Mouse (Mus musculus) retina, embryonic 14.5 days (tissue): ENCODE measurements around the gene Wnt16.
"Not testable (repeated sequence)": the region's sequence is repeated elsewhere in the genome, so short reads cannot be mapped to it uniquely, and the experiment has no call there.

Source experiments
- DNase-seq: peaks from one replicate; pipeline ENCODE4 v3.0.0-alpha.2; 2015; ENCODE audit warnings: low spot score

The Wnt16 gene

DNA sequence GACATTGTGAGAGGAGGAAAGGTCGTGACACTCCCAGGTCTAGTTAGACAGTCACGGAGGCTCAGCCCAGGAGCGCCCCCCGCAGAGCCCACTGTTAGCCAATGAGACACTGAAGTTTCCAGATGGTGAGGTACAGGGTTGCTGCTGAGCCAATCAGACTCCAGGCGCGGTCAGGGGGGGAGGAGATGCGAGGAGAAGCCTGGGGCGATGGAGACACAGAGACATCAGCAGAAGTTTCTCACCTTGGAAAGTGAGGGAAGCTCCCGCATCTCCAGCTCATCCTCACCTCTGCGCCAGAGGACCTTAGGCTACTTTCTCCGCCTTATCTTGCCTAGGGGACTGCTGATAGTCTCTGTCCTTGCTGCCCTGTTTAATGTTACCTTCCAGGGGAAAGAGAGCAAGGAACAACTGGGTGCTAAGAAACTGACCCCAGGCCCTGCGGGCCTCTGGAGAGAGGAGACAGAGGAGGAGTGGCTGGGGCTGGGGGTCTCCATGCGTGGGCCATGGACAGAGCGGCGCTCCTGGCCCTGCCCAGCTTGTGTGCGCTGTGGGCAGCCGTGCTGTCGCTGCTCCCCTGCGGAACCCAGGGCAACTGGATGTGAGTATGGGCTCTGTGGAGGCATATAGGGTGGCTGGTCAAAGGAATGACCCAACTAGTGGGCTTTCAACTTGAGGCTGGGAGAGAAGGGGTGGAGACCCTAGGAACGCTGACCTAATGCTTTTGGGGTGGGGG is at the start of gene Wnt16:
Gene Wnt16, plus strand, starts transcription at position 224 of the 733 bp plus-strand sequence.
- peak; percentile 51 for DNase-seq

DNA sequence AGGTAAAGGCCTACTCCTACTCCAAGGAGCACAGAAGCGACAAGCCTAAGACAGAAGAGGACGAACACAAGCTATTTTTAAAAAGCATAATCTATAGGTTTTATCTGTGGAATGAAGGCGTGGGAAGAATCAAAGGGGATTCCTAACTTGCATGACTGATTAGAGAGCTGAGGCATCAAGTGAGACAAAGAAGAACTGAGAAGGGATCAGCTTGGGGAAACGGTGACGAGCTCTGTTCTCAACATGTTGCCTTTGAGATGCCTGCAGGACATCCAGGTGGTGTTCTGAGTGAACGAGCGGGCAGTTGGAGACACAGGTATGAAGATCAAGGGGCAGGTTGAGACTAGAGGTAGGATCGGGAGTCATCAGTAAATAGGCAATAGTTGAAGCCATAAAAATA is 44.7 kb upstream of the Wnt16 start:
- DNase-seq: no peak

DNA sequence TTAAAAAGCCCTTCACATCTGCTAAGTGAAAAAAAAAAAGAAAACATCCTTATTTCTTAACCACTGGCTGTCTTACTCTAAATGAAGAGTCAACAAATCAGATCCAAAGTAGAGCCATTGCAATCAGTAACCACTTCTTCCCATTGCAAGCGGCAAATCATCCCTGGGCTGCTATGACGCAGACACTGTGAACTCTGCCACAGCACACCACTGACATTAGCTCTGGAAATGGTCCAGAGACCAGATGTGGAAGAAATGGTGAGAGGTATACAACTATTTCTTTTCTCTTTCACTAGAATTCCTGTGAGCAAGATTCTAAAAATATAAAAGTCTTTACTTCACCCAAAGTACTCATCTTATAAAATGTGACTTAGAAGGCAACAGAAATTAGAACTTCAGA is 41.3 kb upstream of the Wnt16 start:
- no peak for DNase-seq

DNA sequence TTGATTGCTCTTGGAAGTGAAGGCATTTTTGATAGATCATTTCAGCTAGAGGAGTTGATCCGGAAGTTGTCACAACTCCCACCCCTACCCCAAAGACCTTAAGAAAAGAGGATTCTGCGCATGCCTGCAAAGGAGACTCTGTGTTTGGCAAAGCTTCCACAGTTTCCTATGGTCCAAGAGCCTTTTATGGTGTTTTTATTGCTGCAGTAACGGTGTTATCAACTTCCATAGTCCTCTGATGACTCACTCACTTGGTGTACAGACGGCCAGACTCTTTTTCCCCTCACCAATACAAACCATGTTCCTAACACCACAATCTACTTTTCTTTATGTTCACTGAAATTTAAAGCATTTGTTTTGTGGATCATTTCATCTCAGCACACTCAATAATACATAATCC is 29.2 kb upstream of the Wnt16 start:
- DNase-seq: no peak

DNA sequence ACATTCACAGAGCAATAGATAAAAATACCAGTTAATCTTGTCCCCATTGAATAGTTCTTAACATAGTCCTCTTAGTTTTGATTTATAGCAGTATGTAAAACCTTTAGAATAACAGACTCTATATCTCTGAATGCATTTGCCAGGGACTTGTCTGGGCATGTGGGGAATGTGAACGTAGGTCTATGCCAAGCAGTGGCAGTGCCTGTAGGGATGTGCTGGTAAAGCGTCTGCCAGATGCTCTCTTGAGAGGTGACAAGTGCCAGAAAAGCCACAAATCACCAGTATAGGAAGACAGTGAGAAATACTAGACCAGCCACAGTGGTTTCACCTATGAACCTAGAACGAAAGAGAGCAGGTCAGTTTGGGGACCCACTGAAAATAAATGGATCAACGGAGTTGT is 25.5 kb upstream of the Wnt16 start:
- no peak for DNase-seq

DNA sequence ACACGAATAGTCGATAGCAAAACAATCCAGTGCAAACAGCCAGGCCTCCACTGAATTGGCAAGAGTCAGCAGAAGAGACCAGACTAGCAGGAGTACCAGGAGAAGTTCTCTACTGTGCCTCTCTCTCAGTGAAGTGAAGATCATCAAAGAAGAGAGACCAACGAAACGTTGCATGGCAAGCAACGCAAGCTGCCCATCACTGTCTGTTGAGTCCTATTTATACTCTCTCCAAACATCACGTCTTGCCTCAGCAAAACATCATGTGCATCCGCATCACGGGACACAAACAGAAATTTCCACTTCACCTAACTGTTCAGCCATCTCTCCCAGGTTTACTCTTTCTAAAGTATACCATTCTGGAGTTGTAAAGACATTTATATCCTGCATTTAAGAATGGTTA is 23.9 kb upstream of the Wnt16 start:
- DNase-seq: not testable (repeated sequence)

DNA sequence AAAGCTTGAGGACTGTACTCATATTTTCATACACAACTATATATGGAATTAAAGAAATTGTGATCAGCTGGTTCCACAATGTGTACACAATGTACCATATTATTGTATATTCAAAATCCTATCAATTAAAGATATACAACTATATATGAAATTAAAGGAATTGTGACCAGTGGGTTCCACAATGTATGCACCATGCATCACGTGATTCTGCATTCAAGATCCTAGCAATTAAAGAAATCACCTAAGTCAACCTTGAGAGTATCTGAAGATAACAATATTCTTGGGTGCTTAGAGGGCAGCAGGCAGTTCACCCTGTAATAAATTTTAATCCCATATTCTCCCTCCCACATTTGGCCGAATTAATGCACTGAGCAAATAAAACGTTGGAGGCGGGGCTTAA is 22.0 kb upstream of the Wnt16 start:
- no peak for DNase-seq

DNA sequence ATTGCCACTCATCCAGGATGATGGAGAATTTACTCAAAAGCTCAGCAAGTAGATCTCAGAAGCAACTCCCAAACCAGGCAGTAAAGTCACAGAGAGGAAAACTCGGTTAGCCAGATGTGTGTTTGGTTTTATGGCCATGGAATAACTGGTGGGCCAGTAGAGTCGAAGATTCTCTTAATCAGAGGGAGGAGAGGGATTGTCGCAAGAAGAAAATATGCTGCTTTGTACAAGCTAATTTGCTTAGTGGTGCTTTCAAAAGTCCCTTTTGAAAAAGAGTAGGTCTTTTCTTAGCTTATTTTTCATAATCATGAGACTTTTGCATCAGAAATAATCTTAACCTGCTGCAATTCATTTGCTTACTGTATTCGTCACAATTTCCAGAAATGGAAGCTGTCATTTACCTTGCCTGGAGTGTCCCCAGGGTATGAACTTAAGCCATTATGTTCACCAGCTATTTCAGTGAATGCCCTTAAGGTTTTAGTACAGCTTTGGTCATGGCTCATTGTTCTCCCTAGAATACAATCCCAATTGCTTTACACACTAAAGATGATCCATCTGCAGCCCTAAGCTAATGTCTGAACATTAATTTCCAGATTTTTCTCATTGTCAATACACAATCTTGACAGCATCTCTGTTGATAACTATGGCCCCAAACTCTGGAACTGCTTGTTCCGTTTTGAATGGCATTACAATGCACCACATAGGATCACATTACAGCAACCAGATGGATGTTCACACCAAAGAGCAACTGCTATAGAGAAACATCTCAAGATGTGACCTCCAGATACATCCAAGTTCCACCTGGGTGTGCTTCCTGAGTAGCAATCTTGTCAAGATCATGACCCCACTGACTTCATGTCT is 20.0 kb upstream of the Wnt16 start:
- no peak for DNase-seq

DNA sequence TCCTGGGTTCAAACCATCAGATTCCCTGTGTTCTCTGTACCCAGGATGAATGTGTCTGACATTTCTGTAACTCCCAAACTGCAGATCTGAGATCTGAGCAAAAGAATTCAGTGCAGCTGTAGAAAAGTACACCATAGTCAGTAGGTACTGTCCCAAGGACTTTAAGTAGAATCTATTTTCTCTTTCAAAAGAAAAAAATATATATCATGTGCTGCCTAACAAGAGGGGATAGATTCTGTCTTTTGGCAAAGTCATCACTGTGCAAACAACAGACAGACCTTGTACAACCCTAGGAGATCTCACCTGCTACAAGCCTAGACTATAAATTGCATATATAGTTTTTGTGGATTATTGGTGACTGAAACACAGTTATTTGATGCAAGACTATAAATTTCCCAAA is 19.4 kb upstream of the Wnt16 start:
- DNase-seq: no peak

DNA sequence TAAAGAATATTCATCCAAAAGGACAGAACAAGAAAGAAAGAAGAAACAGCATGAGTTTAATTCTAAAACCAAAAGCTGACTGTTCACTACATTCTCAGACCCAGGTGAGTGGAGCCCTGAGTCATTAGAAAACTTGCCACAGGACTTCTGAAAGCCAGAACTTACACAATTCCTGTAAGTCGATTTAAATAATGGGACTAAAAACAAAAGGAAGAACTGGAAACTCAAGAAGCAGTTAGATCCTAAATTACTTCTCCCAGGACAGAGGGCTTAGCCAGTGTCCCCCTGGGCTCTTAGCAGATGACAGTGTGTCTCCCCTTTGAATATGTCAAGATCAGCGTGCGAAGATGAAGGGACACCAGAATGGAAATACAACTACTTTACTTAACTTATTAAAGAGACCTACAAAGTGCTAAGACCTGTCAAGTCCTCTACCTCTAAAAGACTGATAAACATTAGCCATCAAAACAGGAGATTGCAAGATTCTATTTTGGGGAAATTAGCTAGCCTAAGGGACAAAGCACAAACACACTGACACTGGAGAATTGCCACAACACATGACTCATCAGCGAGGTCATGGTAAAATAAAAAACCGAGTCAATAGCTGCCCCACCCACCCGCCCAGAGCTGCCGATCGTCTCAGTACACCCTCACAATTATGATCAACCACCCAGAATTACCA is 18.0 kb upstream of the Wnt16 start:
- no peak for DNase-seq

DNA sequence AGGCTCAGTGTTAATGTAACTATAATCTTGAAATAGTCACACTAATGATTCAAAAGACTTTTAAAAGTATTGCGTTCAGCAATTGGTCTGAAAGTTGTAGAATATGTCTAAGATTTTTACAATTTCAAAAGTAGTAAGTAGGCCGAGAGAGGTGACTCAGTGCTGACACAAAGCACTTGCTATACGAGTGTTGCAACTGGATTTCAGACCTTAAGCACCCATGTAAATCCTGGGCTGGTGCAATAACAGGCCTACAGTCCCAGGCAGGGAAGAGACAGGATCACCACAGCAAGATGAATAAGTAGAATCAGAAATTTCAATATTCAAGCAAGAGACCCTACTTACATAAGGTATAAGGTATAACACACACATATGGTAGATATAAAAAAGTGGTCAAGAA is 10.1 kb upstream of the Wnt16 start:
- DNase-seq: no peak

DNA sequence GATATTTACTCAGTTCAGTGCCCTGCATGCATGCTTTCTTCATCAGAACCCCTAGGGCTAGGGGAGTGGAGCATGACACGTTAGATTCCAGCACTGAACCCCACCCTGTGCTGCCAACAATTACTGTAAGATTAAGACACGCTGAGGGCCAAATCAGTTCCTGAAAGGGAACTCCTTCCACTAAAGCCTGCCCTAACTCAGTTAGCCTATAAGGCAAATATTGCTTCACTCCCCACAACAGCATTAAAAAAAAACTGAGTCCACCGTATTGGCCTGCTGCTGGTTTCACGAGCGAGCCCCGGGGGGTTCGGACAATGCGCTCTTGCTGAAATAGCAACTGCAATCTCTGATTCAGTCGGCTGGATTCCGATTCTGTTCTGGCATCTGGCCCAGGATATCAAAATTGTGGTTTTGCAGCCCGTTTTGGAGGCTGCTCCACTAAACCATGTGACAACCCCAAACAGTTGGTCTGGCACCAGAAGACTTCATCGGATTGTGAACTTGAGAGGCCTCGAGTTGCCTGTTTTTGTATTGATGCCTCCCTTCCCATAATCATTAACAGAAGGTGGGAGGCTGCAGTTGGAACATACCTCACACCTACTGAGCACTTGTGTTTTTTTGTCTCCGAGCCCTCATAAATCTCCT is 7.7 kb upstream of the Wnt16 start:
- no peak for DNase-seq

DNA sequence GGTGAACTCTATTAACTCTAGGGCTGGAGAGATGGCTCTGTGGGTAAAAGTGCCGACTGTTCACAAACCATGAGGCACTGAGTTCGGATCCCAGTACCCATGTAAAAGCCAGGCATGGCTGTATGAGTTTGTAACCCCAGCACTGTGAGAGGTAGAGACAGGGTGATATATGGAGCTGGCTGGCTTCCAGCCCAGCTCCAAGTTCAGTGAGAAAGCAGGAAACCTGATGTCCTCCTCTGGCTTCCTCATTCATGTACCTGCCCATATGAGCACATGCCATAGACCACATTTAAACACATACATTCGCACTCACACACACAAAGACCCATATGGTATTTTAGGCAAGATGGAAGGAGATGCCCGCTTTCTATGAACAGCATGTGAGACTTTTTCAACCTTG is 5.6 kb upstream of the Wnt16 start:
- no peak for DNase-seq

DNA sequence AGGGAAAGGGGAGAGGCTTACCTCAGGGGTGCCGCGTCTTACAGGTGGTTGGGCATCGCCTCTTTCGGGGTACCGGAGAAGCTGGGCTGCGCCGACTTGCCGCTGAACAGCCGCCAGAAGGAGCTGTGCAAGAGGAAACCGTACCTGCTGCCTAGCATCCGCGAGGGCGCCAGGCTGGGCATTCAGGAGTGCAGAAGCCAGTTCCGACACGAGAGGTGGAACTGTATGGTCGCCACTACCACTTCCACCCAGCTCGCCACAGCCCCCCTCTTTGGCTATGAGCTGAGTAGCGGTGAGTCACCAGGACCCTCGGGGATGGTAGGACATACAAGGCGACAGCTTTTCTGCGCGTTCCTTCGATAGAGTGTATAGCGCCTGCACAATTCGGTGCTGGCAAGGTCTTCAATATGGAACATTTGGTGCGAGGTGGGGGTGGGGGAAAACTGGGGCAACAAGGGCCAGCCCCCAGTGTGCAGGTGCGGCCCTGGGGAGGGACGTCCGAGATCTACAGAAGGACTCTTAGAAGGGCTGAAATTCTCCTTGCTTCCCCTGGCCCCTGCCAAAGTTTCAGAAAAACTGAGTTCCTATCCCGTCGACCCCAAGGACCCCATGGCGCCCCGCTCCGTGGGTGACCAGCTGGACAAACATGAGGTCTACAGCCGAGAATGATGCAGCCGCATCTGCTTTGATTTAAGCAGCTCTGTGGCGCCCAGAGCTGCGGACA is 872 bp downstream of the Wnt16 start:
- DNase-seq: peak; percentile 53

DNA sequence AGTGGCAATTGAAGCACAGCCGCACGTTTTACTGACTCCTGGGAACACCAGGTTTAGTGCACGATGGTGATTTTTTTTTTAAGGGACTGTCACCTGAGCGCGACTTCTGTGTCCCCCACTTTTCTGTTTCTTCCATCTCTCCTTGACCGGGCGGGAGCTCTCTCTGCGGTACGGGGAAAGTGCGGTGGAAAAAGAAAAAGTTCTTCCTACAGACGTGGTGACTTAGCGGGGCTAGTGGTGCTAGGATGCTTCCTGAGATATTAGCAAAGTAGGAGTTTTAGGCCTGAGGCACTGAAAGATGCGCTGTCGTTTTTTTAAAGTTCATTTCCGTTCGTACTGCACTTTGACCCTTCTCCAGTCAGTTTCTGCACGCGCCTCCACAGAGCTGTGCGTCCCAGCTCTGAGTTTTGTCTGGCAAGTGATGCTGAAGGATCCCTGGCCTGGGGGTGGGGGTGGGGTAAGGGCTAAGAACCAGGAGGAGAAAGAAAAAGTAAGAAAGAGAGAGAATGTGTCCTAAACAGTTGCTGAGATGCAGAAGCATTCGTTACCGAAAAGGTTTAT is 1.5 kb downstream of the Wnt16 start:
- peak; percentile 14 for DNase-seq

DNA sequence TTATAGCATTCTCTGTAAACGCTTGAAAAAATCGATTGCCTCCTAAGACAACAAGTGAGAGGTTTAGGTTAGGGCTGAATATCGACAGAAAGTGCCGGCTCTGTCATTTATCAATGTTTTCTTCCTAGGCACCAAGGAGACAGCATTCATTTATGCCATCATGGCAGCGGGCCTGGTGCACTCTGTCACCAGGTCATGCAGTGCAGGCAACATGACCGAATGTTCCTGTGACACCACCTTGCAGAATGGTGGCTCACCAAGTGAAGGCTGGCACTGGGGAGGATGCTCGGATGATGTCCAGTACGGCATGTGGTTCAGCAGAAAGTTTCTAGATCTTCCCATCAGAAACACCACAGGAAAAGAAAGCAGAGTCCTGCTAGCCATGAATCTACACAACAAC is 2.8 kb downstream of the Wnt16 start:
- no peak for DNase-seq

DNA sequence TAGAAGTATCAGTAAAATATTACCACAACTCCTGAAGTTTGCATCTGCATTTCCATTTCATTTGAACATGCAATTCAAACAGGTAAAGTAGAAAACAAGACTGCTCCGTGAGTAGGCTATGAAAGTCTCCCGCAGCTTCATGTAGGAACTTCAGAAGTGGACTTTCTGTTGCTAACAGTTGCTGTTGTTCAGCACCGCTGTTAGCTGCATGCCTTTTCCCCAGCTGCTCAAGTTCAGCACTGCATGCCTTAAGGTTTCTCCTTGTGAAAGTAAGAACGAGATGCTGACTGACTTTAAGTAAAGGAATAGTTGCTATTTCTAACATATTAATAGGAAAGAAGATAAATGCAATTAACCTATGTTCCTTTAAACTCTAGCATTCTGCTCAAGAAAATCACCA is 4.0 kb downstream of the Wnt16 start:
- no peak for DNase-seq

DNA sequence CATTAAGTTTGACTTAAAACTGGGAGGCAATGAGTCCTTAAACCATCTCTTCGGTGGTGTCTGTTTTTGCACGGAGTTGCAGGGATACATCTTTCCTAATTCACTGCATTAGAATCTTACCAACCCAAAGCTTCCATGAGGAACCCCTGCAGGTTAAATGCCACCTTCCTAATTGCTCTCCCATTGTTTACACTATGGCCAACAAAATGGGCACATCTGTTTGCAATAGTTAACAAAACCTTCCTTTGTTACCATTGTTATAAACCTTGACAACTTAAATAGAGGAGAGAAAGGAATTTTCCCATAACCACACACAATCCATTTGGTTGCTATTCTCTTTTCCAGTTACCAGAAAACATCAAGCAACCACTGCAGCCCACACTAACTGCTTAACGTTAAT is 5.9 kb downstream of the Wnt16 start:
- DNase-seq: no peak

DNA sequence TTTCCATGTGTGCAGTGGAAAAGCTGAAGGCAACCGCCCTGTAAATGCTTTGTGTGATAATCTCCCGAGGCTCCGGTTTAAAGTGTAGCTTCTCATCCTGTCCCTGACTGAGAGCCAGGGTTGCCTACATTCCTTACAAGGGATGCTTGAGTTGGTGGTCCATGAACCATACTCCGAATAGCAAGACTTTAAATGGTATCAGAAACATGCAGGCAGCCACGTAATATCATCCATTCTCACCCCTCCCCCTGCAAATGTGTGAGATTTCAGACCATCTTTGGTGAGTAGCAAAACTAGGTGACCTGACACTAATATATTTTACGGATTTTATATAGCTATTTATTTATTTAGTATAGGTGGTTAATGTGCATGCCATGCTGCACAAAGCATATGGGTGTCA is 9.0 kb downstream of the Wnt16 start:
- no peak for DNase-seq

DNA sequence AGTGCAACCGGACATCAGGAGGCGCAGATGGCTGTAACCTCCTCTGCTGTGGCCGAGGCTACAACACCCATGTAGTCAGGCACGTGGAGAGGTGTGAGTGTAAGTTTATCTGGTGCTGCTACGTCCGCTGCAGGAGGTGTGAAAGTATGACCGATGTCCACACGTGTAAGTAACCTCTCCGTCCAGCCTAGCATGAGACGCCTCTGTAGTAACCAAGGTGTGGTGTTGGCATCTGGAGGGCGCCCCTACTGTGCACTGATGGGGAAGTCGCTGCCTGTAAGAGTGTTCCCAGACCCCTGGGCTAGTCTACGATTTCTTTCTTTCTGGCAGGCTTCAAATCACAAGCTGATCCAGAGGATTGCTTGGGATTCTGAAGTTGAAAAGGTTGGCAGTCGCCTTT is 10.0 kb downstream of the Wnt16 start:
- DNase-seq: no peak

DNA sequence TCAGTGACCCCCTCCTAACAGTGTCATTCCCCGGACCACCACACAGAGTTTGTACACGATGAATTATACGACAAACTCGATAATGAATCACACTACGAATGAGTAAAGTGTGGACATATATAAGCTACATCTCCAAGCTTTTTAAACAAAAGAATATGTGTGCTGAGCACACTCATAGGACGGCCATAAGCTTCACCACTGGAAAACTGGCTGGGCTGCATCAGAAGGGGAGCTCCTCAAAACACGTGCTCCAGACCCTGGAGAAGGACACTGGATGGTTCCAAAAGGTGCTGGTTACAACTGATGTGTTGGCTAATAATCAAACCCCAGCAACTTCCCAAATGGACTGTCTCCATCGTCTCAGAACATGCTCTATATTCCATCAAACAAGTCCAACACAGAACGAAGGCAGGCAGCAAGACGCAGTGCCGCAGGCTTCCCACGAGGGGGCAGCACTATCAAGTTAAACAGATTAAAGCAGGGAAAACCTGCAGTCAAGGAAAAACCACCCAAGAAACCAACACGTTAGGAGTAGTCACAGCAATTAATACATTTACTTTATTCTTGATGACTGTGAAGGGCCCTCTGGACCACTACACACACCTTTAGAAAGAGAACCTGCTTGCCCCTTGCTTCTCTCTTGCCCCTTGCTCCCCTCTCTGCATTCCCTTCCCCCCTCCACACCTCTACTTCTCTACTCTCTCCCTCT is 37.5 kb downstream of the Wnt16 start:
- DNase-seq: peak; percentile 83
